Mouse (Mus musculus) myocyte (in vitro differentiated cells): ENCODE results near the gene Tspyl3.

ENCODE experiments used
- CEBPB ChIP-seq: IDR thresholded peaks from 2 replicates; pipeline ENCODE4 v1.6.1; 2011; ENCODE audit warnings: mild to moderate bottlenecking, moderate library complexity; ENCODE audit not compliant: poor library complexity, insufficient read depth, severe bottlenecking
- E2F4 ChIP-seq: IDR thresholded peaks from one replicate; pipeline ENCODE4 v1.6.1; 2011; ENCODE audit warnings: mild to moderate bottlenecking, control low read depth, moderate library complexity; ENCODE audit not compliant: insufficient read depth
- MYOG ChIP-seq, 3 experiments: IDR thresholded peaks; one replicate each; pipeline ENCODE4 v1.6.1; 2011; ENCODE audit warnings: control low read depth in 2 of 3, low read depth in 2 of 3, mild to moderate bottlenecking in 2 of 3; ENCODE audit not compliant: insufficient read length in 2 of 3, control insufficient read depth in 1 of 3, insufficient read depth in 1 of 3
- POLR2A ChIP-seq: IDR thresholded peaks from one replicate; pipeline ENCODE4 v1.6.1; 2011; ENCODE audit warnings: low read depth, mild to moderate bottlenecking, control low read depth, moderate library complexity; ENCODE audit not compliant: insufficient read length
- POLR2AphosphoS2 ChIP-seq: IDR thresholded peaks from one replicate; pipeline ENCODE4 v1.6.1; 2011; ENCODE audit warnings: low read depth, control low read depth; ENCODE audit not compliant: insufficient read length
- REST ChIP-seq: IDR thresholded peaks from one replicate; pipeline ENCODE4 v1.6.1; 2011; ENCODE audit warnings: mild to moderate bottlenecking, control low read depth, moderate library complexity; ENCODE audit not compliant: insufficient read depth, insufficient read length

DNA sequence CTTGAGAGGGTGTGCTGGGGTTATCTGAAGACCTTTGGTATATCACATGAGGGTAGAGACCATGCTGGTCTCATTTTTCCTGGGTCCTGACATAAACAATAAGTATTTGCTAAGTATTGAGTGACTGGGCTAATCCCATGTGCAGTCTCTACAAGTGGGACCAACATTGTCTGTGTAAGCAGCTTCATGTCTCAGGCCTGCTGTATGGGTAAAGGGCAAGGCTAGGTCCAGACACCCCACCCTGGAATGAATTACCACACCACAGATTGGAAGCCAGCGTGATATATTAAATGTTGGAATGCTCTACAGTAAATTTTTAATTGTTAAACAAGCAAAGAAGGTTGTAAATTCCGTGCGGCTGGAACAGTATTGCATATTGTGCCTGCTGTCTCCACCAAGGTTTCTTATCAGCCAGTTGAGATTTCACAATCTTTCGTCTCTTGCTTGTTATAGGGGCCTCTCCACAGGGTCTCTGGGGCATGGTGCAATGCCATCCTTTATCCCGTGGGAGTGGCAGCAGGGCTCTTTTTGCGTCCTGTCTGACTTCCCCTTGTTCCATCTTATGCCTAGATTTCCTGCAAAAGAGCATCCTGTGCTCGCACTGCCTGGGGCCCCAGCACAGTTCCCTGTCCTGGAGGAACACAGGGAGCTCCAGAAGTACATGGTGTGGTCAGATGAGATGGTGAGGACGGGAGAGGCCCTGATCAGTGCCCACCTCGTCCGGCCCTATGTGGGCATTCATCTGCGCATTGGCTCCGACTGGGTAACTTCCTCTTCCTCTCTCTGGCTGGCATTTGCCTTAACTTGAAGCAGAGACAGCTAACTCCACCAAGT, 34.0 kb upstream of the Tspyl3 start:
- TF ChIP-seq POLR2AphosphoS2 (no peak), CEBPB (no peak), POLR2A (no peak), E2F4 (no peak), REST (no peak), MYOG (IDR thresholded peaks at IDR 0.05; ENCODE audit: control insufficient read depth in 1 of 3, insufficient read depth in 1 of 3, insufficient read length in 2 of 3, low read depth in 2 of 3) (no peak)
